Mouse (Mus musculus) megakaryocyte, embryonic 14.5 days (primary cell): ENCODE results near the gene Dalrd3.

ENCODE experiments used
- FLI1 ChIP-seq: IDR thresholded peaks from 2 replicates; pipeline ENCODE4 v1.6.1; 2012; ENCODE audit warnings: low read length, inconsistent platforms, mixed read lengths
- GATA1 ChIP-seq: IDR thresholded peaks from 3 replicates; pipeline ENCODE4 v1.6.1; 2012; ENCODE audit warnings: mixed read lengths, low read length, inconsistent platforms, borderline replicate concordance

DNA sequence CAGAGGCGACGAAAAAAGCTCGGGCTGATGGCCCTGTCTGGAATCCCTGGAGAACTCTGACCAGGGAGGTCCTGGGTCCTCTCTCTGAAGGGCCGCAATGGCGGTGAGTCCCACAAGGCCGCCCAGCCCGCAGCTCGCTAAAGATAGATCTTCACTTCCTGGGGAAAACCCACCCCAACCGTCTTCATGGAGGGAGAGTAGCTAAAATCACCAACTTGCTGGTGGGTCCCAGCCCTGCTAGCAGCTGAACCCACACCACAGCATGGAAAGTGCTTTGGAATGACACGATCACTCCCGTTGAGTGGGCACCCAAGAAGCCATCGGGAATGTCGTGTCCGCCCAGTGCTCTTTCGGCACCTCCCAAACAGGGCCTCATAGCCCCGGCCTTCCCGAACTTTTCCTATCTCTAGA lies 1.2 kb upstream of the Dalrd3 start:
- TF ChIP-seq GATA1 = no peak
- no peak for TF ChIP-seq FLI1
